Mouse (Mus musculus) testis, postnatal 14 days (tissue): Measurements from ENCODE around the gene Art1.

Experiments used
- DNase-seq: peaks from one replicate; pipeline ENCODE4 v3.0.0; 2021; ENCODE audit warnings: low spot score

The Art1 gene

GRCm38 (mm10) chr7:102101487-102101886 lies at the start of gene Art1:
Art1 (plus strand) TSS chr7:102101743.
- no peak for DNase-seq

GRCm38 (mm10) chr7:102061353-102061752 lies 40.2 kb upstream of the Art1 start:
- DNase-seq: no peak

- DNase-seq: no peak
Measured at GRCm38 (mm10) chr7:102062203-102062602, 39.3 kb upstream of the Art1 start.

GRCm38 (mm10) chr7:102063891-102064290 lies 37.7 kb upstream of the Art1 start:
- DNase-seq: no peak

- no peak for DNase-seq
Measured at GRCm38 (mm10) chr7:102064655-102065045, 36.9 kb upstream of the Art1 start.

GRCm38 (mm10) chr7:102065046-102065891 lies 36.3 kb upstream of the Art1 start, which contains the start of the genes Rnf121, Xndc1 and Xntrpc:
Rnf121 (minus strand) TSS chr7:102065469.
Xndc1 (plus strand) TSS chr7:102065511.
Xntrpc (plus strand) TSS chr7:102065713.
- DNase-seq: peak; percentile 94

- DNase-seq: no peak
Measured at GRCm38 (mm10) chr7:102066363-102066762, 35.2 kb upstream of the Art1 start.

- DNase-seq: no peak
Measured at GRCm38 (mm10) chr7:102076714-102077296, 24.7 kb upstream of the Art1 start.

GRCm38 (mm10) chr7:102078517-102078916 lies 23.0 kb upstream of the Art1 start:
- DNase-seq: no peak

- DNase-seq: no peak
Measured at GRCm38 (mm10) chr7:102080311-102080710, 21.2 kb upstream of the Art1 start.

GRCm38 (mm10) chr7:102081784-102082183 lies 19.8 kb upstream of the Art1 start:
- no peak for DNase-seq

- no peak for DNase-seq
Measured at GRCm38 (mm10) chr7:102082816-102083215, 18.7 kb upstream of the Art1 start, which contains the start of gene Trpc2. Trpc2 (plus strand) TSS chr7:102083116.

- no peak for DNase-seq
Measured at GRCm38 (mm10) chr7:102084041-102084696, 17.4 kb upstream of the Art1 start.

- DNase-seq: no peak
Measured at GRCm38 (mm10) chr7:102087336-102087735, 14.2 kb upstream of the Art1 start.

- no peak for DNase-seq
Measured at GRCm38 (mm10) chr7:102099760-102100661, 1.5 kb upstream of the Art1 start.

GRCm38 (mm10) chr7:102100868-102101267 lies 675 bp upstream of the Art1 start:
- no peak for DNase-seq

GRCm38 (mm10) chr7:102102241-102102640 lies 698 bp downstream of the Art1 start:
- no peak for DNase-seq

GRCm38 (mm10) chr7:102102696-102103095 lies 1.2 kb downstream of the Art1 start:
- no peak for DNase-seq

- no peak for DNase-seq
Measured at GRCm38 (mm10) chr7:102103555-102103954, 2.0 kb downstream of the Art1 start.

GRCm38 (mm10) chr7:102104126-102104525 lies 2.6 kb downstream of the Art1 start:
- DNase-seq: no peak

- DNase-seq: peak; percentile 34
Measured at GRCm38 (mm10) chr7:102106700-102107141, 5.2 kb downstream of the Art1 start.

- DNase-seq: no peak
Measured at GRCm38 (mm10) chr7:102108206-102108605, 6.7 kb downstream of the Art1 start.
